Mouse (Mus musculus) bone marrow, adult 2 months (tissue): ENCODE data around the gene Cd209g.
"Not testable (repeated sequence)": the region's sequence is repeated elsewhere in the genome, so short reads cannot be mapped to it uniquely, and the experiment has no call there.

Experiments
- CTCF ChIP-seq: fragments of 200-500 bp; IDR thresholded peaks from 2 replicates; pipeline ENCODE4 v1.5.1; 2011; ENCODE audit warnings: low read length, control low read depth; ENCODE audit not compliant: control insufficient read depth, insufficient read depth
- POLR2A ChIP-seq: fragments of 200-500 bp; IDR thresholded peaks from 2 replicates; pipeline ENCODE4 v1.6.1; 2011; ENCODE audit warnings: low read depth, mild to moderate bottlenecking, control low read depth, low read length, borderline replicate concordance; ENCODE audit not compliant: control insufficient read depth

- TF ChIP-seq POLR2A, CTCF: not testable (repeated sequence)
Measured at GRCm38 (mm10) chr8:4087180-4087722, 46.6 kb upstream of the Cd209g start.
